Mouse (Mus musculus) thymus, adult 2 months (tissue): ENCODE results near the gene Pcsk6. TPM values are rescaled to one million over a fixed set of nuclear protein-coding genes. Genes with fewer than 3 reads are reported as not detected.
"Not testable (repeated sequence)": the region's sequence is repeated elsewhere in the genome, so short reads cannot be mapped to it uniquely, and the experiment has no call there.

Experiments used
- DNase-seq: peaks from one replicate; pipeline ENCODE4 v3.0.0; 2021
- H3K27ac ChIP-seq: fragments of 200-500 bp; 2 replicates; pipeline ENCODE4 v1.5.1; 2012; ENCODE audit warnings: low read length, control low read depth; ENCODE audit not compliant: control insufficient read depth, insufficient read depth
- H3K27me3 ChIP-seq: fragments of 200-500 bp; 2 replicates; pipeline ENCODE4 v1.6.1; 2012; ENCODE audit warnings: mild to moderate bottlenecking, low read length, moderate library complexity, mixed read lengths; ENCODE audit not compliant: control insufficient read depth, insufficient read depth
- H3K36me3 ChIP-seq: fragments of 200-500 bp; 2 replicates; pipeline ENCODE4 v1.6.1; 2012; ENCODE audit warnings: mild to moderate bottlenecking, low read length, moderate library complexity; ENCODE audit not compliant: control insufficient read depth, insufficient read depth
- H3K4me1 ChIP-seq: fragments of 200-500 bp; replicated peaks from 2 replicates; pipeline ENCODE4 v1.6.1; 2012; ENCODE audit warnings: low read length; ENCODE audit not compliant: control insufficient read depth, insufficient read depth
- H3K4me3 ChIP-seq: fragments of 200-500 bp; 2 replicates; pipeline ENCODE4 v1.5.1; 2012; ENCODE audit warnings: mild to moderate bottlenecking, low read length, control low read depth, moderate library complexity; ENCODE audit not compliant: control insufficient read depth, insufficient read depth
- CTCF ChIP-seq: fragments of 200-500 bp; IDR thresholded peaks from 2 replicates; pipeline ENCODE4 v1.5.1; 2012; ENCODE audit warnings: mild to moderate bottlenecking, control low read depth, low read length, moderate library complexity, borderline replicate concordance; ENCODE audit not compliant: control insufficient read depth, poor library complexity, insufficient read depth; ENCODE audit errors: extremely low read depth
- POLR2A ChIP-seq: fragments of 200-500 bp; IDR thresholded peaks from 2 replicates; pipeline ENCODE4 v1.6.1; 2012; ENCODE audit warnings: mild to moderate bottlenecking, low read length, control low read depth, moderate library complexity; ENCODE audit not compliant: control insufficient read depth, poor library complexity, insufficient read depth; ENCODE audit errors: extremely low read depth
- WGBS: fragments of 180-500 bp; shearing (Covaris S2); methylation state at CpG from one replicate; pipeline ENCODE4 v1.1.7; 2018; 5-methylcytosine and 5-hydroxymethylcytosine counted together
- polyA plus RNA-seq: library from polyadenylated mRNA; depleted of rRNA; stranded (reverse); fragments of >200 nt; gene quantifications from 2 replicates; pipeline ENCODE4 v1.2.3, GENCODE M21; 2012

Pcsk6 gene
- polyA plus RNA-seq, 1 experiment, result 4.5 TPM

DNA sequence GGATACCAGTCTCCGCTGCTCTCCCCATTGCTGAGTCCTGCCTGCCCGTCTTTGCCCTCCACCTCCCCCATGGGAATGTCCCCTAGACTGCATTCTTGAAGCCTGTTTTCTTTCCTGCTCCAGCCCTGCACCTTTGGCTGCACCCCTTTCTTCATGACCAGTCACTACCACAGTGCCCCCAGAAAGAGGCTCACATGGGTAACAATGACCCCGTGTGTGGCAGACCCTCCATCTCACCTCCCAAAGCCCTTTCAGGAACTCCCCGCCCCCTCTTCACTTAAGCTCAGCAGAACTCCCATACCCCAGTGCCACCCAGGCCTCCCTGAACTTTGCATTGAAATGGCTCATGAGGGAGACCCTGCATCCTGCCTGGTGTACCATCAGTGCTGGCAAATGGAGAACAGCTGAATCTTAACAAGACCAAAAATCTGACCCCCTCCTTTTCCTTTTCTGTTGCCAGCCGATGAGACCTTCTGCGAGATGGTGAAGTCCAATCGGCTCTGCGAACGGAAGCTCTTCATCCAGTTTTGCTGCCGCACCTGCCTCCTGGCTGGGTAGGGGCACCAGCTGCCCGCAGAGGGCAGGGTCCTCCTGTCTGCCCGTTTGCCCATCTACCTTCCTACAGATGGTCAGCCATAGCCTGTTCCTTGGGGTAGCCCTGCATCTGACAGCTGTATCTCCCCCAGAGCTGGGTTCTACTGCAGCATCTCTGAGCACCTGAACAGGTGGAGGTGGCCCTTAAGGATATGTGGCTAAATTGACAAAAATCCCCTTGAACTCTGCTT, 187.1 kb downstream of the Pcsk6 start:
- DNase-seq, result no peak
- H3K4me3 ChIP-seq, result no peak overlapping the region
- no peak overlapping the region for H3K27ac ChIP-seq
- no peak for TF ChIP-seq POLR2A
- TF ChIP-seq CTCF, result no peak
- peaks cover 2% of the 10 kb centered on the region; the same call in 1 of the 2 replicates for H3K4me1 ChIP-seq
- H3K27me3 ChIP-seq, result no peaks in the 10 kb centered on the region
- WGBS, result 94% methylated on average over 12 of the region's 12 CpGs
- no peaks in the 10 kb centered on the region for H3K36me3 ChIP-seq

DNA sequence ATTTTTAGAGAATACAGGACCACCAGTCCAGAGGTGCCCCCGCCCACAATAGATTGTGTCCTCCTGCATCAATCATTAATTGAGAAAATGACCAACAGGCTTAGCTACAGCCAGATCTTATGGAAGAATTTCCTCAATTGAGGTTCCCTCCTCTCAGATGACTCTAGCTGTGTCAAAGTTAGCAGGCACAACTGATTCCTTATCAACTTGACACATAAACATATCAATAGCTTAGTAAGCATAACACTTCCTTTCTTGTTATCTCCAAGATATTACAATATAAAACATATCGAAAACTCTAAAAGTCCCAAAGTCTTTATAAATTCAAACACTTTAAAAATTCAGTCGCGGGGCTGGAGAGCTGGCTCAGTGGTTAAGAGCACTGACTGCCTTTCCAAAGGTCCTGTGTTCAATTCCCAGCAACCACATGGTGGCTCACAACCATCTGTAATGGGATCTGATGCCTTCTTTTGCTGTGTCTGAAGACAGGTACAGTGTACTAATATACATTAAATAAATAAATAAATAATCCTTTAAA, 192.5 kb downstream of the Pcsk6 start:
- no peak for DNase-seq
- H3K4me3 ChIP-seq, result no peak overlapping the region
- H3K27me3 ChIP-seq, result no peaks in the 10 kb centered on the region
- H3K27ac ChIP-seq, result no peak overlapping the region
- TF ChIP-seq POLR2A (no peak), CTCF (no peak)
- no peaks in the 10 kb centered on the region for H3K4me1 ChIP-seq
- no peaks in the 10 kb centered on the region for H3K36me3 ChIP-seq
- WGBS, result 94% methylated on average over 4 of the region's 4 CpGs

DNA sequence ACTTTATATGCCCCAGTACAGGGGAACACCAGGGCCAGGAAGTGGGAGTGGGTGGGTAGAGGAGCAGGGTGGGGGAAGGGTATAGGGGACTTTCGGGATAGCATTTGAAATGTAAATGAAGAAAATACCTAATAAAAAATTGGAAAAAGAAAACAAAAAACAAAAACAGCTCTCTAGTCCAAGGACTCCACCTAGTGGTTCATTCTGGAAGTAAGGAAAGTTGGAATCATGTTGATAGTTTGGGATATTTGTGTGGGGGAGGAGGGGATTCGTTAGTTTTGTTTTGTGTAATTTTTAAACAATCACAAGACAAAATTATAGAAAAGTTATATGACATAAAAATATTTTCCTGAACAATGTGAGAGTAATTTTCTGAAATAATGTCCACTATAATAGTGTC, 193.8 kb downstream of the Pcsk6 start:
- H3K36me3 ChIP-seq, DNase-seq, H3K4me1 ChIP-seq, H3K4me3 ChIP-seq, H3K27ac ChIP-seq, H3K27me3 ChIP-seq: not testable (repeated sequence)
- 16% methylated on average over 2 of the region's 2 CpGs for WGBS

DNA sequence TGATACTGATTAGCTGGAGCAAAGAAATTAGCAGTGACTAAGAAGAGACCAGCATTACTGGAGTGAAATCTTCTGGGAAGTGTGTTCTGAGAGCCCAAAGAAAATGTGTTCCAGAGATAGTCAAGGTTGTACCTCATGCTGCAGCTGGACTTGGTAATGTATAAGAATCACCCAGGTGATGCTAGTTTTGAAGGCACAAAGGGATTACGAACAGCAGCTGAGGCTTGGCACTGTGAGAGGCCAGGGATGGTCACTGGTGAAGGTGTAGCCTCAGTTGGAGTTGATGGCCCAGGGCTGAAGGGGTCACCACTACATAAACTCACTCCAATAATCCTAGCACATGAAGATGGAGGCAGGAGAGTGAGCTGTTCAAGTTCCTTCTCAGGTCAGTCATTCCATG, 197.2 kb downstream of the Pcsk6 start, which contains the start of gene Snrpa1:
TSS of gene Snrpa1 (plus strand) at position 301 of the 400 bp plus-strand sequence.
- TF ChIP-seq CTCF (no peak), POLR2A (no peak)
- WGBS, result 85% methylated on average over 1 of the region's 1 CpGs
- no peak within 1 kb of the TSS for H3K27ac ChIP-seq
- peaks cover 7% of the 10 kb centered on the region; the same call in 1 of the 2 replicates for H3K4me1 ChIP-seq
- H3K36me3 ChIP-seq, result peaks cover 9% of the 10 kb centered on the region
- no peaks in the 10 kb centered on the region for H3K27me3 ChIP-seq
- no peak for DNase-seq
- peak within 1 kb of the TSS; percentile 74 for H3K4me3 ChIP-seq

DNA sequence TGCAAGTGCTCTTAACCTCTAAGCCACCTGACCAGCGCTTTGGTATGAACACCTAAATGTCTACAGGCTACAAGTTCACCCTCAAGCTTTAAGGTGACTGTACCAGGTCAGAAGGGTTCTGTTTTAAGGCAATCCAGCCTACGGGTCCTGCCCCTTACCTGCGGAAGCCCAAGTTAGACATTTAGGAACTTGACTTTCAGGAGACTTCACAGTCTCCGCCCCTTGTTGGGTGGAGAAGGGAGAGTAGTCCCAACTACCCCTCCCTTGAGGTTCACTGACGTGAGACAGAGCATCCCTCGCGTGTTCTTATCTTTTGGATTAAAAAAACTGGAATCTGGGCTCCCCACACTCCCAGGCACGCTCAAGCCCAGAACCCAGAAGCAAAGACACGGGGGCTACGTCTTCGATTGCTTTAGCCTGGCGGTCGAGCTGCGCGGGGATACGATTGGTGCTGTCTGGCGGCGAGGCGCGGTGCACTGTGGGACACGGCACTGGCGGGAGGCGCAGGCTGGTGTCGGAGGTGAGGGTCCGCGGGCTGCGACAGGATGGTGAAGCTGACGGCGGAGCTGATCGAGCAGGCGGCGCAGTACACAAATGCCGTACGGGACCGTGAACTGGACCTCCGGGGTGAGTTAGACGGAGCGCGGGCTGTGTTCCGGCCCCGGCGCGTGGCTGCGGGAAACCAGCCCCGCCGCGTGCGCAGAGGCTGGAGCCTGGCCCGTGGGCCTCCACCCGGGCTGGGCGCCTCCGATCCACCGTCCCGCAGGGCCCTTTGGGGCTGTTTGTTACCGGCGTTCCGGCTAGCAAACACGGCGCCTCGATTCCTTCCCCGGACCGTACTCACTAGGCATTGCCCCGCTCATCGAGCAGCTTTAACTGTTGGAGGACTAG, 198.8 kb downstream of the Pcsk6 start:
- H3K4me3 ChIP-seq, result peak overlapping the region; percentile 74
- no peak overlapping the region for H3K27ac ChIP-seq
- H3K36me3 ChIP-seq, result peaks cover 17% of the 10 kb centered on the region
- peak; percentile 94 for DNase-seq
- H3K27me3 ChIP-seq, result no peaks in the 10 kb centered on the region
- peak; percentile 72; the same call in 1 of the 2 replicates for TF ChIP-seq POLR2A
- TF ChIP-seq CTCF, result no peak
- peaks cover 7% of the 10 kb centered on the region; the same call in 1 of the 2 replicates for H3K4me1 ChIP-seq
- WGBS, result under 1% methylated on average over 64 of the region's 64 CpGs

DNA sequence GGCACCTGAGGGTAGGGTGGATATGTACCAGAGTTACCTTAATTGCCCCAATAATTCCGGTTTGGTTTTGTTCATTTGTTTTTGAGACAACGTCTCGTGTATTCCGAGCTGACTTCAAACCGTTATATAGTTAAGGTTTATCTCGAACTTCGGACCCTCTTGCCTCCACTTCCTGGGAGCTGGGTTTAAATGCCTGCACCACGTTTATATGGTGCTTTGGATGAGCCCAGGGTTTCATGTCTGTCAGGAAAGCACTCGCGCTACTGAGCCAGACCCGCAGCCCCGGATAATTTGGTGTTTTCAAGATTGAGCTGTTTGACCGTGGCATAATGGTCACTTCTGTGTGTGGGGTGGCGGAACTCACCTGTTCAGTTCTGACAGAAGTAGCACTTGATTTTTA, 199.5 kb downstream of the Pcsk6 start:
- no peak overlapping the region for H3K27ac ChIP-seq
- H3K36me3 ChIP-seq, result peaks cover 22% of the 10 kb centered on the region
- TF ChIP-seq CTCF (no peak), POLR2A (no peak)
- under 1% methylated on average over 14 of the region's 14 CpGs for WGBS
- peak overlapping the region; percentile 74 for H3K4me3 ChIP-seq
- H3K27me3 ChIP-seq, result no peaks in the 10 kb centered on the region
- peaks cover 7% of the 10 kb centered on the region; the same call in 1 of the 2 replicates for H3K4me1 ChIP-seq
- no peak for DNase-seq
